Mouse (Mus musculus): ENCODE measurements around the gene Gstp1.

- peak; percentile 87 for TF ChIP-seq CTCF (IDR thresholded peaks at IDR 0.05; ENCODE audit: low read depth, low read length)
- TF ChIP-seq POLR2A (IDR thresholded peaks at IDR 0.05; ENCODE audit: insufficient read depth, low read length) = no peak
These were observed 14.1 kb upstream of the Gstp1 start for GRCm38 (mm10) chr19:4051741-4052515.

Data from ES-Bruce4 (cell line).